Mouse (Mus musculus): ENCODE results near the gene Aph1a.
"Not testable (repeated sequence)": the region's sequence is repeated elsewhere in the genome, so short reads cannot be mapped to it uniquely, and the experiment has no call there.

Gene Aph1a

DNA sequence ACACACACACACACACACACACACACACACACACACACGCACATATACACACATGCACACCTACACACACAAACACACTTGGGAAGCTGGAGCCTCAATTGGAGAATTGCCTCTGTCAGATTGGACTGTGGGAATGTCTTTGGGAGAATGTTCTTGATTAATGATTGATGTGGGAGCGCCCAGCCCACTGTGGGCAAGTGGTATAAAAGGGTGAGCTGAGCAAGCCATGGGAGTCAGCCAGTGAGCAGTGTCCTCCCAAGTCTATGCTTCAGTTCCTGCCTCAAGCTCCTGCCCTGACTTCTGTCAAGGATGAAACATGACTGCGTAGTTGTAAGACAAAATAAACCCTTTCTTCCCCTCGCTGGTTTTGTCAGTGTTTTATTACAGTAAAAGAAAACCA lies 6.2 kb upstream of the Aph1a start:
- no peak for DNase-seq (ENCODE audit: low spot score in 2 of 2)

DNA sequence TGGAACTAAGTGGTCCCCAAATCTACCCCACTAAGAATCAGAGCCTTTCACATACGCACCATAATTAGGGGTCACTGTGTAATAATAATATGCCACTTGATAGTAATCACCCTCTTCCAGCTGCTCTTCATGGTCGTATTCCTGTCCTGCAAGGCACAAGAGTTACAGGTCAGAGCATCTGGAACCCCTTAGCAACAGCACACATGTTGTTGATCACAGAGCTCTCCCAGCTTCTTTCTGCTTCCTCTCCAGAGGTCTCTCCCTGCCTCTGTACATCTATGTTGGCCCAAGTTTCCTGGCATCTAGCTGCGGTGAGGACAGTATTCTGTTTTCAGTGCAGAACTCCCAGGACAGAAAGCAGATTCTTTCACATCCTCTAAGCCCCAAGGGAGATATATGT lies 4.1 kb upstream of the Aph1a start:
- no peak for DNase-seq (ENCODE audit: low spot score in 2 of 2)

DNA sequence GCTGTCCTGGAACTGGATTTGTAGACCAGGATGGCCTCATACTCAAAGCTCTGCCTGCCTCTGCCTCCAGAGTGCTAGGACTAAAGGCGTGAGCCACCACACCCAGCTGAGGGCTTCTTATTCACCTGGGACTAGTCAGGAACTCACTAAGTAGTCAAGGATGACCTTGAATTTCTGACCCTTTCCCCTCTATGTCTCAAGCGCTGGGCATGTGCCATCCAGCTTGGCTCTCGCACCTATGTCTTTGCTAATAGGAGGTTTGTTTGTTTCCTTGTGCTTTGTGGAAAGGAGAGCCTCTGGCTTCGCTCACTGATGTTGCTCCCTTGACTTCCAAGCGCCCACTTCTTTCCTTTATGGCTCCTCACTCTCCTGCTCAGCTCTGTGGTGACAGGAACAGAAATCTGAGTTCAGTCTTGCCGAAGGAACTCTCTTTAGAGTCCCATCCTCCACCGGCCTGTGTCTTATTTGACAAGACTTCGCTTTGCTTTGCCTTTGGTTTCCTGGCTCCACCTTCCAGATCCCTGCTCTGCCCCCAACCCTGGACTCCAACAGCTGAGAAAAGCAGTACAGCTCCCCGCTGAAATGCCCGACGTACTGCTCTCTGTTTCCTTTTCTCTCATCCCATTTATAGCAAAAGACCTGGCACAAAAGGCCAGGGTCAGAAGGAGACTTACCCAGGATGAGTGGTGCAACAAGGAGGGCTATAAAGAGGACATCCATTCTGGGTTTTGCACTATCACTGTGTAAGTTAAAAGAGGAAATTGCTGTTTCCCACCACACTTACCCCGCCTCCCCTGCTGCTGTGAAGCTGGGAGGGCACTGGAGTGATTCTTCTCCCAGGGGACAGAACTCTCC lies 2.3 kb upstream of the Aph1a start, which contains the start of gene BC028528:
TSS of gene BC028528 (minus strand) at position 795 of the 855 bp plus-strand sequence.
- DNase-seq (ENCODE audit: low spot score in 2 of 2) = no peak

DNA sequence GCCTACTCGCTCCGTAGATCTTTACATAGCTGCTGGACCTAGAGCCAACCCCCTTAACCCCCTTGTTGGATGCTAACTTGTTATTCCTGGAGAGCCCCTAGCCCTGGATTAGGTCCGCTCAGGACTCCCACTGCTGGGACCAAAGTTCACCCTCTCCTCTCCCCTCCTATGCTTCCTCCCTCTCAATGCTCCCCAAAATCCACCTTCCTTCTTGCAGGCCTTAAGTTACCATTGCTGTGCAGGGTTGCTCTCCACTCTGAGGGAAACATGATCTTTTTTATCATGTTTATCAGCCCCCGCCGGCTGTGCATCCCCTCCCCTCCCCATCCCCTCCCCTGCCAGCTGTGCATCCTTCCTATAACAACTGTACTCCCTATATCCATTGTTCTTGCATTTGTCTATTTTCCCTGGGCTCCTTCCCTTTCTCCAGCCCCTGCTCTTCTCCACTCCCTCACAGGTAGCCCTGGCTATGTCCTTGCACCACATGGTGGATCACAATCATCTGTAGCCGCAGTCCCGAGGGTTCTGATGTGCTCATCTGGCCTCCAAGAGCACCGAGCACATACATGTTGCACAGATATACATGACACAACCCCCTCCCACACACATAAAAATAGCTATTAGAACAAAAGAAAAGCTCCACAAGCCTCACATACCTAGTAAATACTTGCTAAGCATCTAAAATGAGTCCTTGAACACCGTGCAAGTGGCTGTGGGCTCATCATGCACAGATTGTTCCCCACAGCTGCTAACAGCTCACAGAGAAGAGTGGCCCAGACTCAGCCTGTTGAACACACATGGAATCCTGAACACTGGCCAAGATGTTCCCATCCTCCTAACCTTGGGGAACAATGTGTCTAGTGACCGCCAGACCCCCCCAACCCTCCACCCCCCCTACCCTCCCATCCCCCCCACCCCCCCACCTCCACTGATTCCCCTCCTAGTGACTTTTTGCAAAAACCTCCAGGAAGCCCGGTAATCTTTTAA lies 1.4 kb upstream of the Aph1a start:
- no peak for DNase-seq (ENCODE audit: low spot score in 2 of 2)

DNA sequence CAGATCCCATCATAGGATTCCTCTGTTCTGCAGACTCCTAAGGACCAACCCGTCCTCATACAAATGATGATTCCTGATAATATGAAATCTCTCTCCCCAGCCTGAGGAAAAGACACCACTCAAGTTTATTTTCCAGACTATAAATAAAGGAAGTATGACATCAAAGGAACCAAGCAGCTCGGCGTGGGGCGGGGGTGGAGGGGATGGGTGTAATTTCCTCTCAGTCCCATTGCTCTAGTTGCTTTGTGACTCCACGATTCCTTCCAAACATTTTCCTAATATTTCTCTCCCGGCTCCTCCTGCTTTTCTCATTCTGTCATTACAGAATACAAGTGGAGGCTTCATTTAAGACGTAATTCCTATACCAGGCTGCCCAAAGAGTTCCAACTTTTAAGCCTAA lies 643 bp upstream of the Aph1a start:
- no peak for DNase-seq (ENCODE audit: low spot score in 2 of 2)

DNA sequence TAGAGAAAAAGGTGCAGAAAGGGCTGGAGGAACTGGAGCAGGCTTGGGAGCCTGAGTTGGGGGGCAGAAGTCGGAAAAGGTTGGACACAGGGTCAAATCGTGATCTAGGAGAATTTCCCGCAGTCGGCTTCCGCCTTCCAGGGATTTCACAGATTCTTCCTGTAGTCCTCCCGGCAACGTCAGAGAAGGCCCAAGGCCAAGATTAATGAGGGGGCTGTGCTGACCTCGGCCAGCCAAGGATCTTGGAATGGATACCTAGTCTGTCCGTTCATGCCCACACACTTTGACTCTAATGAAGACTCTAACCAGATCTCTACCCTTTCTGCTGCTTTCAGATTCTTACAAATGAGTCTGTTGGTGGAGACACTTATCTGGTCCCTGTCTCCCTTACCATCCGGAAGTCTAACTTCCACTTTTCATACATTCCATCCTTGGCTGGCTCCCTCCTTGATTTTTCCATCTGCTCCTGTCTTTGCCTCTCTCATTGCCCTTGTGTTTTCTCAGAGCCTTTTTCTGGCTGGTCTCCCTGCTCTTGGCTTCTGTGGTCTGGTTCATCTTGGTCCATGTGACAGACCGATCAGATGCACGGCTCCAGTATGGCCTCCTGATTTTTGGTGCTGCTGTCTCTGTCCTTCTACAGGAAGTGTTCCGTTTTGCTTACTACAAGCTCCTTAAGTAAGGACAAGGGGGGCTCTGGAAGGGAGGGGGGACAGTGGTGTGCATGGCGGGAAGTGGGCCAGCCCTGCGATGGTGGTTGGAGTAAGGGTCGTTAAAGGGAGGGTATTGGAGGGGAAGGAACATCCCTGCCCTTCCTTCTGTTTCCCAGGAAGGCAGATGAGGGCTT lies 770 bp downstream of the Aph1a start:
- peak; percentile 43 to 59 for DNase-seq (ENCODE audit: low spot score in 2 of 2)

DNA sequence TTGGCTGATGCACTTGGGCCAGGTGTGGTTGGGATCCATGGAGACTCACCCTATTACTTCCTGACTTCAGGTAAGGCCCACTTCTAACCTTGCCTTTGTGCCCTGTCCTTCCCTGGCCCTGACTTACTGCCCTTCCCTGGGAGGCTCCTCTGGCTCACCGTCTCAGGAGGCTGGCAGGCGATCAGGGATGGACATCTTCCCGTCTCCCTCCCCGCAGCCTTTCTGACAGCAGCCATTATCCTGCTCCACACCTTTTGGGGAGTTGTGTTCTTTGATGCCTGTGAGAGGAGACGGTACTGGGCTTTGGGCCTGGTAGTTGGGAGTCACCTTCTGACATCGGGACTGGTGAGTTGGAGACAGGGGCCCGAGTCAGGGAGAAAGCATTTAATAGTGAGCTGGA lies 1.7 kb downstream of the Aph1a start:
- not testable (repeated sequence) for DNase-seq (ENCODE audit: low spot score in 2 of 2)

DNA sequence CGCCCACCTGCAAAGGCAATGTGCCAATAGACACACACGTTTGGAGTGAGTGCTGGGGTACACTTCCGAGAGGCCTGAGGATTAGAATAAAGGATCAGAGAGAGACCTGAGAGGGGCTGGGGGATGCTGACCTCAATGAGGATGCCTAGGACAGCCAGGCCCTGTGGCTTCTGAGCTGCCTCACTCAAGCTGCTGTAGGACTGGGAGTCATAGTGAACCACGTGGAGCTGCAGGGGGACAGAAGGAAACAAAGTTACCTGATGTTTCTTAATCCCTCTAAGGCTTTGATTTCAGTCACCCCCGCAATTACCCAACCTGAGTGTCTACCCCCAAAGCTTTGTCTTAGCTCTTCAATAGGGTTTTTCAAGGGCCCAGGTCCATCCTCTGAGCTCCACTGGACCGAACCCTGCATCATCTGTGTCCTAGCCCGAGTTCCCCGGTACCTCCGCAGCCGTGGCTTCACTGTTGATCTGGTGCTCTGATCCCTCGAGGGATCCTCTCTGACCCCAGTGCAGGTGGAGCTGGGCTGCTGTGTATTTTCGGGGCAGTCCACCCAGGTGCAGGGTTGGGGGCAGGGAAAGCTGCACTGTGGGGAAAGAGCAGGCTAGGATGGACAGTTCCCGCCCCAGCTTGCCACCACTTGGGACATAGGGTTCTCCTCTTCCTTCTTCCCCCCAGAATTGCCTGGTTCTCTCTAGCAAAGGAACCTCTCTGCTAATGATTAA lies 6.2 kb downstream of the Aph1a start:
- DNase-seq (ENCODE audit: low spot score in 2 of 2) = no peak

DNA sequence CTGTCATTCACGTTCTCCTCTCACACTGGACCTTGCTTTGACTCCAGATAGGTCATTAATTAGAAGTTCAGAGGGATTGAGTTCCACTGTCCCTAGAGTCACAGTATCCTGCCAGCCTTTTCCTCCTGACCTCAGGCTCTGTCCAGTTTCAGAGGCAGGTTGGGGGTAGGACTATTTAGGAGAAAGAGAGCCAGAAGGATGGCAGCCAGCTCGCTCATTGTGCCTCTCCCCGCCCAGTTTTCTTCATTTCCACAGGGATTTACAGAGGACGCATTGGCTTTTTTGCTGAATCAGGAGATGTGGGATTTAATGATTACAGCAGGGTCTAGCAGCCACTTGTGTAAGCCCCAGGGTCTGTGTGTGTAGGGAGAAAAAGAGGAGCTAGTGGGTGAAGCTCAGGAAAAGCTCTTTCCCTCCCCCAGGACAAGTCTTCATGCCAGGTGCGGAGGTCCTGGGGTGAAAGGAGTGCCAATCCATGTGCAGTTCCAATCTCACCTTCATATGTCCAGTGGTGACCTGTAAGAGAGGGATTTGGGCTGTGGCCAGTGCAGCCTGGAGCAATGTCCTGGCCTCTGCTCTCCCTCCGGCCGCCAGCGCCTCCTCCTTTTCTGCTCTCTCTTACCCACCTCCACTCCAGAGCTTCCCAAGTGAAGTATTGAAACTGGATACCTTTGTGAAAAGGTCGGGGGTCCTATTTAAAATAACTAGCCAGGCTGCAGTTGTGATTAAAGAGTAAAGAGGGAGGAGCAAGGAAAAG lies 8.0 kb downstream of the Aph1a start:
- no peak for DNase-seq (ENCODE audit: low spot score in 2 of 2)

DNA sequence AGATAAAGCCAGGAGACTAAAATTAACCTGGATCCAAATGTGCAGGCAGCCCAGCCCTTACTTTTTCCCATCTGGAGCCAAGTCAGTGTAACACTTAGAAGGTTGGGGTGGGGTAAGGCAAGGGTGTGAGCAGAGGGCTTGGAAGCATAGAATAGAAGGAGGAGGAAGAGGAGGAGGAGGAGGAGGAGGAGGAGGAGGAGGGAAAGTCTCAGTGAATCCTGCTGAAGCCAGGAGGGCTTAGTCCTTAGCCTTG lies 8.5 kb downstream of the Aph1a start:
- no peak for DNase-seq (ENCODE audit: low spot score in 2 of 2)

DNA sequence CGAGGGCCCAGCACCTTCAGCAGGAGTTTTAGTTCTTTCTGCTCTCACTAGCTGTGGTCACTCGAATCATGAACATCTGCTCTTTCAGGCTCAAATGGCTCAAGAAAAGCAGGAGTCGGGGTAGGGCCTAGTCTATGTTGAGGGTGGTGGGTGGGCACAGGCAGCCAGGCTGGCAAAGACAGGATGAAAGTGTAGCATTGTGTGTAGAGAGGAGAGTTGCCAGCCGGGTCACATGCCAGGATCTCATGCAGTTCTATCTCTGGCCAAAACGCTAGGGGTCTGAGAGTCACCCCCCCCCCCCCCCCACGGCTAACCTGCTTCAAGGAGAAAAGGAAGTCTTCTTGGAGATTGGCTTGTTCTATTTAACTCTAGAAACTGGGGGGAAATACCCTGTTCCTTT lies 8.9 kb downstream of the Aph1a start:
- no peak for DNase-seq (ENCODE audit: low spot score in 2 of 2)

DNA sequence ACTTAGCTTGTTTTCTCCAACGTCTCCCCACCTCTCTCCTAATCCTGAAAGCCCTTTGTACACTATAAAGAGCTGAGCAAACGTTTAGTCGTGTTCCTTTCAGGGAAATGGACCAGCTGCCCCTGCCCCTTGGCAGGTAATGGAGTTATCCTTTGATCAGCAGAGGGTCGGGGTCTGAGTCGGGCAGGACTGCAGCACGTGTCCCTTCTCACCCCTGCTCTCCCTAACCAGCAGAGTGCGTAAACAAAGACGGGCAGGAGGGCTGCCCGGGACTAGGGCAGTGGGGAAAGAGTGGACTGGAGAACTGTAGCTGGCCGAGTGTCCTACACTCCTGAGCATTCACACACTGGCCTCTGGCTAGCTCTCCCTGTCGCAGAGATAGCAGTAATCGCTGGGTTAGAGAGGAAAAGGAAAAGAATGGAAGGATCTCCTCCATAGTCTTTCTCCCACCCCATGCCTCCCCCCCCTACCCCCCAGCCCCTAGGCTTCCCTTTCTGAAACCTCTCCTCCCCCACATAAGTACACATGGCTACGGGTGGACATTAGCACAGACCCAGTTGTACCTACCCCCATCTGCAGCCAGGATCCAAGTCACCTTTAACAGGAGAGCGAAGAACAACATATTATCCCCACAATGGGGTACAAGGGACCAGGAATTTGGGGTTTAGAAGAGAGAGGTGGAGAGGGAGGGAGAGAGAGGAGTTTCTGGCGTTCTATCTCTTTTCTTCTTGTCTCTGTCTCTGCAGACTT lies 10.2 kb downstream of the Aph1a start:
- DNase-seq (ENCODE audit: low spot score in 2 of 2) = no peak

DNA sequence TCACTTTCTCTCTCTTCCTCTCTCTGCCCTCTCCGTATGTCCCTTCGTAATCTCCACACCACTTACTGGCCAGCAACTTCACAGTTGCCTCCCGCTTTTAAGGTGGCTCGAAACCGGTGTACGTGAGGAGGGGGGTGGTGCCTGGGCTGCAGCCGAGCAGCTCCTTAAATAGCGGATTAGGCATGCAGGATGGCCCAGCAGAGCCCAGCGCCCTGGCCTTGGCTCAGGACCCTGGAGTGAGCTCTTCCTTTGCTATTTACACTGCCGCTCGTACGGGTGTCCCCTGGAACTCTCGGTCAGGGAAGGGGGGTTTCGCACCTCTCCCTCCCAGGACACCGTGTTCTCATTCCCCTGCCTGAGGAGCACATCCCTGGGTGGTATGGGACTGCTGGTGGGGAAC lies 10.8 kb downstream of the Aph1a start, which contains the start of gene Car14:
TSS of gene Car14 (minus strand) at position 124 of the 400 bp plus-strand sequence.
- DNase-seq (ENCODE audit: low spot score in 2 of 2) = no peak

DNA sequence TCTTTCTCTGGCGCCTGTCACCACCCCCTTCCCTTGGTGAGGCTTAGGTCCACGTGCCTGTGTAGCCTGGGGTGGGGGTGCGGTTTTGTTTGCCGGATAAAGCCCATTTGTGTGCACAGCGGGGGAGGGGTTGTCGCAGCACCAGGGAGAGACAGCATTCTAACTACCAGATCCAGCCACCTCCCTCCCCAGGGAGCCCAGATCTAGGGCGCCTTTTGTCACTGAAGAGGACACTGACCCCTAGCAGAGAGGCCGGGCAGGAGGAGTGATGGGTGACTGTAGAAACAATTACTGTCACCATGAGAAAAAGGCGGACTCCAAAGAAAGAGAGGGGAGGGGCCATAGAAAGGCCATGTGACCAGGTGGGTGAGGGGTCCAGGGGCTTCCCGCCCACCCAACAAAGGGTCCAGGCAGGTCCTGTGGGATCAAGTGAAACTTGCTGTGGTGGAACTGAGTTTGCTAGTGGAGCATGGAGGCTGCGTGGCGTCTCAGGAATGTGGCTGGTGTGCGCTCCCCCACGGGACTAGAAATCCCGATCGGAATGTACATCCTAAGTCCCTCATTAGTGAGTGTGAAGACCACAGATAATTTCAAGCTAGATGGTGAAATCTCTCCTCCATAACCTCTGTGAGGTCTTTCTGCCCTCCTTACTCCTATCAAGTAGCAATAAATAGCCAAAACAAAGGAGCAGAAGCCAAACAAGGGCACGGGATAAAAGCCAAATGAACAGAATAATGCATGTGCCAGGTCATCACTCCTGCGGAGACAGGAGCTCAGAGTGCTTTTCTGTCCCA lies 11.6 kb downstream of the Aph1a start:
- no peak for DNase-seq (ENCODE audit: low spot score in 2 of 2)

DNA sequence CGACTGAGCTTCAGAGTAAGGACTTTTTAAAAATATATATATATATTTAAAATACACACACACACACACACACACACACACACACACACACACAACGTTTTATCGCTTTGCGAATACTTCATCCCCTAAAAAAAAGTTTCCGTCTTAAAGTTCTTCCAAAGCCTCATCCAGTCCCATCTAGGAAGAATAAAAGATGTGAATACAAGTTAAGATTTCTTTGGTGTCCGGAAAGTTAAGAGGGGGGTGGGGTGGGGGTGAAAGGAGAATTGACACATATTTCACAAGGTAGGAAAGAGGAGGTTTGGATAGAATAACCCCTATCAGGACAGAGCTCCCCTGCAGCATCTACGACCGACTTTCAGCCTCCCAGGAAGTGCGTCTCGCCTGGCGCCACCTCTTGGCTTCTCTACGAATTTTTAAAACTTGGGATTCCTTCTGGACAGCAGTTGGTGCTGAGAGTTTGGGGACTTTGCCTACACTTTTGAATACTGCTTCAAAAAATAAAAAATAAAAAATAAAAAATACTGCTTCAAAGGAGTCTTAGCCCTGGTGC lies 12.2 kb downstream of the Aph1a start:
- peak in 1 of 2 experiments; percentile 52 for DNase-seq (ENCODE audit: low spot score in 2 of 2)

DNA sequence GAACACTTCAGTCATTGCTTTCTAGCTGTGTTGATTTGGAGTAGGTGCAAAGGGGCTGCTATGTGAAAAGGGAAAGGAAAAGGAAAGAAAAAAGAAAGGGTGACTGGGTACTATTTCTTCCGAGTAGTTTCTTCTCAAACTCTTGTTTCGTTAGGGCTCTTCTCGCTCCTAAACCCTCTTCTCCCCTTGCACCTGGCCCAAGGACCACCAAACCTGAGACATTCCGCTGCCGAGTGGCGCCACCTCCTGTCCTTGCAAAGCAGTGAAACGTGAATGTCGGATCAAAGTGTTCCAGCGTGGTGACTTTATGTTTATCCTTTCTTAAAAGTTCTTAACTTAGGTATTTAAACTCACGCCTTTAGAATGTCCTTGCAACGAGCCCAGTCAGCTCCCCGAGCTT lies 13.1 kb downstream of the Aph1a start:
- no peak for DNase-seq (ENCODE audit: low spot score in 2 of 2)

DNA sequence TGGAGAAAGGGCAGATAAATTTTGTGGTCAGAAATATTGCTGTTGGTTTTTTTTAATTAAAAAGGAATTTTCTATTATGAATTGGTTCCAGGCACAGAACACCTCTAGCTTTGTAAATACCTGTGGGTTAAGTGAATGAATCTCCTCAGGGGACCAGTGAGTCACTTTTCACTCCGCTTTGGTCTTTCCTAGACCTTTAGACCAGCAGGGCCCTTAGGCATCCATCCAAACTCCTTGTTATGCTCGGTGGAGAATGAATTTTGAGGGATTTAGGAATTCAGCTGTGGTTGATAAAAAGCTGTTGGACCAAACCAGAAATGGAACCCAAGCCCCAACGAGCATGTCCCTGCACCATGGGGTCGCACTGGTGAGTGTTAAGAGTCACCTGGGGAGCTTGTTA lies 13.8 kb downstream of the Aph1a start:
- no peak for DNase-seq (ENCODE audit: low spot score in 2 of 2)

DNA sequence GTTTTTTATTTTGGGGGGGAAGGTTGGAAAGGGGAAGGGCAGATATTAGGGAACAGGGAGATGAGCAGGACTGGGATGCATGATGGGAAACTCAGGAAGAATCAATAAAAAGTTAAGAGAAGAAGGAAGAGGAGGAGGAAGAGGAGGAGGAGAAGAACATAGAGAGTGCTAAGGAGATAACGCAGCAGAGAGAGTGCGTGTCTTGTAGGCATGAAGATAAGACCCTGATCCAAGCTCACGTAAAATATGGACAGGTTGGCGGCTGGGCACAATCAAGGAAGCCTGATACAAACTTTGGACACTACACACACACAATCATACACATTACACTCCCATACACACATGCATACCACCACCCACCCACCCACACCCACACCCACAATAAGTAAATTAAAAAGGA lies 20.9 kb downstream of the Aph1a start:
- no peak for DNase-seq (ENCODE audit: low spot score in 2 of 2)

DNA sequence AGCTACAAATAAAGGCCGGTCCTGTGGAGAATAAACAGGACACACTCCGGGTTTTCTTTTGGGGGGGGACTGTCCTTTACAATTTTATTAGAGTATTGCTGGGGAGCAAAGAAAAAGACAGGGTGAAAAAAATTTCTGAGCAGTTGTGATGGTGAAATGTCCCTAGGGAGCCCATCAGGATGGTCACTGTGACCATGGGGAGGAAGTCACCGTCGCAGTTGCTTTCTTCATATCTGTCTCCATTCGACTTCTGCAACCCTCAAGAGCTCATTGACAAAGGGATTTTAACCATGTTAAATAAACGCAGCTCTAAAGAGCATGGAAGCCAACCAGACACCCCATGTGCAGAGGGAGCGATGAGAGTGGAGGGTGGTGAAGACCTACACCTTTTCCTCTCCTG lies 23.0 kb downstream of the Aph1a start:
- no peak for DNase-seq (ENCODE audit: low spot score in 2 of 2)

Measured in right cerebral cortex, adult 2 months (tissue).